Mouse (Mus musculus) midbrain, postnatal 0 days (tissue): ENCODE results near the gene Ism1. TPM values are rescaled to one million over a fixed set of nuclear protein-coding genes. Genes with fewer than 3 reads are reported as not detected.

Experiments used
- ATAC-seq: fragments of 200-750 bp; cut with Nextera tagmentation; 2 replicates; pipeline ENCODE4 v1.8.0; 2017; ENCODE audit warnings: moderate number of reproducible peaks, mild to moderate bottlenecking, moderate TSS enrichment, moderate library complexity; ENCODE audit not compliant: low FRiP score
- DNase-seq: peaks from one replicate; pipeline ENCODE4 v3.0.0-alpha.2; 2015; ENCODE audit warnings: low spot score
- H3K27ac ChIP-seq: fragments of 300-500 bp; sonication (generic); 2 replicates; pipeline ENCODE4 v1.5.1; 2014; ENCODE audit warnings: low read depth, mild to moderate bottlenecking, low read length, mixed read lengths
- H3K27me3 ChIP-seq: fragments of 300-500 bp; sonication (generic); 2 replicates; pipeline ENCODE4 v1.6.1; 2014; ENCODE audit warnings: low read length, control low read depth, mixed read lengths; ENCODE audit not compliant: insufficient read depth
- H3K36me3 ChIP-seq: fragments of 300-500 bp; sonication (generic); 2 replicates; pipeline ENCODE4 v1.6.1; 2014; ENCODE audit warnings: low read length, control low read depth, mixed read lengths; ENCODE audit not compliant: insufficient read depth
- H3K4me1 ChIP-seq: fragments of 300-500 bp; sonication (generic); 2 replicates; pipeline ENCODE4 v1.6.1; 2014; ENCODE audit warnings: mild to moderate bottlenecking, control low read depth, antibody characterized with exemption, low read length, mixed read lengths; ENCODE audit not compliant: insufficient read depth
- H3K4me2 ChIP-seq: fragments of 300-500 bp; sonication (generic); 2 replicates; pipeline ENCODE4 v1.6.1; 2014; ENCODE audit warnings: low read depth, mild to moderate bottlenecking, low read length, mixed read lengths; ENCODE audit not compliant: poor library complexity, severe bottlenecking
- H3K4me3 ChIP-seq: fragments of 300-500 bp; sonication (generic); 2 replicates; pipeline ENCODE4 v1.5.1; 2014; ENCODE audit warnings: low read depth, mild to moderate bottlenecking, low read length, moderate library complexity
- H3K9ac ChIP-seq: fragments of 300-500 bp; sonication (generic); replicated peaks from 2 replicates; pipeline ENCODE4 v1.6.1; 2014; ENCODE audit warnings: mild to moderate bottlenecking, low read length, moderate library complexity, mixed read lengths; ENCODE audit not compliant: poor library complexity, severe bottlenecking
- H3K9me3 ChIP-seq: fragments of 300-500 bp; sonication (generic); 2 replicates; pipeline ENCODE4 v1.6.1; 2016; ENCODE audit warnings: low read length, control low read depth
- CTCF ChIP-seq: IDR thresholded peaks from 2 replicates; pipeline ENCODE4 v1.5.1; 2016; ENCODE audit warnings: antibody characterized with exemption, mild to moderate bottlenecking
- WGBS: fragments of 180-500 bp; shearing (Covaris S2); extraction: QIAGEN DNeasy Blood & Tissue Kit; methylation state at CpG from one replicate; pipeline ENCODE4 v1.1.7; 2014; 5-methylcytosine and 5-hydroxymethylcytosine counted together
- polyA plus RNA-seq: library from polyadenylated mRNA; unstranded; fragments of >200 nt; fragmentation: Nextera tagmentation; extraction: Ambion mirVana; gene quantifications from 2 replicates; pipeline ENCODE4 v1.2.1, GENCODE M21; 2015
- total RNA-seq: library from RNA; depleted of rRNA; stranded (reverse); fragments of >200 nt; gene quantifications from 2 replicates; pipeline ENCODE4 v1.2.3, GENCODE M21; 2014; rRNA removed

Ism1 gene
- total RNA-seq: 1.3 and 1.7 TPM in 2 replicates
- 0.73 and 0.76 TPM in 2 replicates for polyA plus RNA-seq

GRCm38 (mm10) chr2:139677809-139678274 is at the start of gene Ism1:
Gene Ism1, plus strand, starts transcription at chr2:139678178.
- Histone ChIP-seq H3K4me1 (no peaks in the 10 kb centered on the region), H3K4me3 (peak within 1 kb of the TSS; percentile 92), H3K36me3 (no peaks in the 10 kb centered on the region), H3K27me3 (no peaks in the 10 kb centered on the region), H3K4me2 (peak within 1 kb of the TSS; percentile 100), H3K27ac (no peak within 1 kb of the TSS), H3K9me3 (no peaks in the 10 kb centered on the region), H3K9ac (peak within 1 kb of the TSS; percentile 65)
- DNase-seq (peak; percentile 36), ATAC-seq (peak; percentile 69)
- under 1% methylated on average over 22 of the region's 39 CpGs for WGBS
- no peak for TF ChIP-seq CTCF

GRCm38 (mm10) chr2:139628731-139629130 is 49.2 kb upstream of the Ism1 start:
- Histone ChIP-seq H3K27ac (no peak overlapping the region), H3K36me3 (no peaks in the 10 kb centered on the region), H3K4me3 (no peak overlapping the region), H3K9ac (no peak overlapping the region), H3K4me2 (no peak overlapping the region), H3K27me3 (no peaks in the 10 kb centered on the region), H3K4me1 (no peaks in the 10 kb centered on the region), H3K9me3 (no peaks in the 10 kb centered on the region)
- ATAC-seq: no peak
- 75% methylated on average over 4 of the region's 4 CpGs for WGBS
- TF ChIP-seq CTCF: no peak
- DNase-seq: no peak

GRCm38 (mm10) chr2:139629653-139630052 is 48.3 kb upstream of the Ism1 start:
- no peak overlapping the region for H3K4me2 ChIP-seq
- no peak overlapping the region for H3K4me3 ChIP-seq
- TF ChIP-seq CTCF: no peak
- H3K36me3 ChIP-seq: no peaks in the 10 kb centered on the region
- H3K9ac ChIP-seq: no peak overlapping the region
- no peaks in the 10 kb centered on the region for H3K4me1 ChIP-seq
- no peaks in the 10 kb centered on the region for H3K27me3 ChIP-seq
- ATAC-seq (no peak), DNase-seq (no peak)
- WGBS: 71% methylated on average over 3 of the region's 3 CpGs
- no peaks in the 10 kb centered on the region for H3K9me3 ChIP-seq
- no peak overlapping the region for H3K27ac ChIP-seq

DNA sequence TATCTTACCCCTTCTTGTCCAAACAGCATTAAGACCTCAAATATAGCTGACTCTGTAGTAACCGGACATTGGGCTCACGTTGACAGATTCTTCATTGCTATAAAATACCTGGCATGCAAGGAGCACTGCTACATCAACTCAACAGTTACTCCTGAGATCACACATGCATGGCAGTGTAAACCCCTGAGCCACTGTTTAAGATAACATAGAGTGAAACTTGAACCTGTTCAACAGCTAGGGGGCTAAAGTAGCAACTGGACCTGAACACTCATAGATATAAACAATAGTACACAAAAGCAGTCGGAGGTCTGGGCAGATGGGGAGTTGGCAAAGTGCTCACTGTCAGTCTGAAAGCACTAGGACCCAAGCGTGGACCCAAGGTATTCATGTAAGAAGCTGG is 43.5 kb upstream of the Ism1 start:
- no peaks in the 10 kb centered on the region for H3K36me3 ChIP-seq
- WGBS: 76% methylated on average over 4 of the region's 4 CpGs
- H3K27ac ChIP-seq: no peak overlapping the region
- no peak overlapping the region for H3K4me2 ChIP-seq
- no peak for TF ChIP-seq CTCF
- H3K4me3 ChIP-seq: no peak overlapping the region
- no peak for DNase-seq
- no peaks in the 10 kb centered on the region for H3K4me1 ChIP-seq
- no peaks in the 10 kb centered on the region for H3K9me3 ChIP-seq
- no peaks in the 10 kb centered on the region for H3K27me3 ChIP-seq
- H3K9ac ChIP-seq: no peak overlapping the region
- ATAC-seq: no peak

GRCm38 (mm10) chr2:139637861-139638260 is 40.1 kb upstream of the Ism1 start:
- 72% methylated on average over 2 of the region's 2 CpGs for WGBS
- Histone ChIP-seq H3K4me3 (no peak overlapping the region), H3K4me2 (no peak overlapping the region), H3K4me1 (no peaks in the 10 kb centered on the region), H3K27ac (no peak overlapping the region), H3K36me3 (no peaks in the 10 kb centered on the region), H3K9me3 (no peaks in the 10 kb centered on the region), H3K9ac (no peak overlapping the region), H3K27me3 (no peaks in the 10 kb centered on the region)
- TF ChIP-seq CTCF: no peak
- DNase-seq: no peak
- ATAC-seq: no peak

DNA sequence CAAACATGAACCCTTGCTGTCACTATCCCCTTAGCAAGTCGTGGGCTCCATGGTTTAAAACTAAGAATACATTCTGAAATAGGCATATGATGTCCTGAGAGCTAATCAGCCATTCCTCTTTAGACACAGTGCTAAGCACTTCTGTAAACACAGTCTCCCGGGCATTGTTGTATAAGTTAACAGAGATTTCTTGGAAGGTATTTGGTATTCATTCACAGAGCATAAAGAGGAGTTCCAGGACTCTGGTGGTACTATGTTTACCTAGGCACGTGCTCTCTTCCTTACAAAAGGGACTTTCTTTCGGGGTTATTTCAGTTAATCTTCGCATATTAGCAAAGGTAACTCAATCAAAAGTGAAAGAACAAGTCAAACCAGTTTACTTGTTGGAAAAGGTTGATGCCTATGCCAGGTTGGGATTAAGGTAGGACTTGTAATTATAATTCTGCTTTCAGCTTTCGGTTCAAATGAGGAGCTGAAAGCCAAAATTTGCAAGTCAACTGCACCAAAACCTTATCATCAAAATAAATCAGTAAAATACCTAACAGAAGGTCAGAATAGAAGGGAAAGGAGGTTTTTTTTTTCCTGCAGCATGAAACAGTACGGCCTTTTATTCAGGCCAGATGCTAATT is 36.1 kb upstream of the Ism1 start:
- TF ChIP-seq CTCF: no peak
- Histone ChIP-seq H3K36me3 (no peaks in the 10 kb centered on the region), H3K4me2 (no peak overlapping the region), H3K27ac (no peak overlapping the region), H3K4me3 (no peak overlapping the region), H3K4me1 (no peaks in the 10 kb centered on the region), H3K27me3 (no peaks in the 10 kb centered on the region), H3K9me3 (no peaks in the 10 kb centered on the region), H3K9ac (no peak overlapping the region)
- 39% methylated on average over 7 of the region's 7 CpGs for WGBS
- DNase-seq (no peak), ATAC-seq (no peak)
